Mouse (Mus musculus) neural tube, embryonic 12.5 days (tissue): ENCODE measurements at regions not wholly inside any gene's neighbourhood (a gene's known extent, or its start where the extent isn't known, plus 50 kb on each side); places are given as distances from the start of the nearest gene placed in this dataset.

Experiments
- ATAC-seq: fragments of 200-750 bp; cut with Nextera tagmentation; 2 replicates; pipeline ENCODE4 v1.8.0; 2017; ENCODE audit warnings: low read depth, mild to moderate bottlenecking, moderate TSS enrichment, moderate library complexity; ENCODE audit not compliant: low FRiP score
- H3K27ac ChIP-seq: fragments of 300-500 bp; sonication (generic); 2 replicates; pipeline ENCODE4 v1.5.1; 2016
- H3K27me3 ChIP-seq: fragments of 300-500 bp; sonication (generic); replicated peaks from 2 replicates; pipeline ENCODE4 v1.6.1; 2016; ENCODE audit warnings: mild to moderate bottlenecking
- H3K36me3 ChIP-seq: fragments of 300-500 bp; sonication (generic); 2 replicates; pipeline ENCODE4 v1.6.1; 2016; ENCODE audit warnings: mild to moderate bottlenecking
- H3K4me1 ChIP-seq: fragments of 300-500 bp; sonication (generic); 2 replicates; pipeline ENCODE4 v1.6.1; 2016
- H3K4me2 ChIP-seq: fragments of 300-500 bp; sonication (generic); replicated peaks from 2 replicates; pipeline ENCODE4 v1.6.1; 2016; ENCODE audit warnings: mild to moderate bottlenecking
- H3K4me3 ChIP-seq: fragments of 300-500 bp; sonication (generic); 2 replicates; pipeline ENCODE4 v1.5.1; 2016
- H3K9ac ChIP-seq: fragments of 300-500 bp; sonication (generic); 2 replicates; pipeline ENCODE4 v1.6.1; 2016; ENCODE audit warnings: mild to moderate bottlenecking
- H3K9me3 ChIP-seq: fragments of 300-500 bp; sonication (generic); 2 replicates; pipeline ENCODE4 v1.6.1; 2016; ENCODE audit warnings: mild to moderate bottlenecking
- WGBS: fragments of 180-500 bp; shearing (Covaris S2); methylation state at CpG from one replicate; pipeline ENCODE4 v1.1.7; 2016; 5-methylcytosine and 5-hydroxymethylcytosine counted together

DNA sequence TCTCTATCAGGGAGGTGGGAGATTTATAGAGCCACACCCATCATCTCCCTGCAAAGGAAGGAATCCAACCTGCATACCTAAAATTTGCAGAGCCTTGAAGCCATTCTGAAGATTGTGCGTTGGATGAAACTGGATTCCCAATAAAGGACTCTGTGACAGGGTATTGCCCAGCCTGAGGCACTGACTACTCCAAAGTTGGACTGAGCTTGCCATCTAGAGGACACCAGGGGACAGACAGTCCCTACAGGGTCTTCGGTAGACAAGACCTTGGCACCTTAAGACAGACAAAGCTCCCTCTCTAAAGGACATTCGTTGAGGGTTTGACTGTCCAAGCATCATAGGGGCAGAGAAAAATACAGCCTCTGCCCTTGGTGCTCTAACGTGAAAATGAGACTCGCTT lies 243.4 kb downstream of the Gsdmc2 start:
- Histone ChIP-seq H3K9ac (no peak overlapping the region), H3K36me3 (no peaks in the 10 kb centered on the region), H3K4me1 (no peaks in the 10 kb centered on the region), H3K4me3 (no peak overlapping the region), H3K27ac (no peak overlapping the region), H3K27me3 (no peaks in the 10 kb centered on the region), H3K4me2 (no peak overlapping the region), H3K9me3 (no peaks in the 10 kb centered on the region)
- WGBS = 54% methylated on average over 5 of the region's 5 CpGs
- ATAC-seq = peak; percentile 81

DNA sequence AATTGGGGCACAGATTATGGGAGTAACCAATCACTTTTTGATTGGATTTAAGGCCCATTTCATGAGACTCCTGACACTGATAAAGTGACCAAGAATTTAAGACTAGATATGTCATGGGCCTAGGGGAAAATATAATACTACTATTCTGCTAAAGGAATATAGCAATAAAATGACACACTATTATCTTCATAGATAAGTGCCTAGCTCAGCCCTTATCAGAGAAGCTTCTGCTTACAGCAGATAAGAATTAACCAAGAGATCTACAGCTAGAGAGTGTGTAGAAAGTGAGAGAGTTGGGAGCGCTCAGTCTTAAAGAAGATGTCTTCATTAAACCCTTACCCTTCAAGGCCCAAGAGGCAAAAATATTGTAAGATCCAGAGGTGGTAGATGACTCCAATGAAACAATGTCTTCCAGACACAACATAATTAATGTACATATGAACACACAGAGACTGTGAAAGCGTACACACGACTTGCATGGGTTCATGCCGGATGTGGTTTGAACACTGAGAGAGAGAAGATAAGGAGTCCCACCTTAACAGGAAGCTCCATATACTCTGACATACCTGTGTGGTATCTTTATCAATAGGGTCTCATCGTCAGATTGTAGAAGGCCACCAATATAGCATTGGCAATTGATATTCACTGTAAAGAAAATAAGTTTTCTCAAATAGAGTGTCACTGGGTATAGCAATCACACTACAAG lies 252.1 kb downstream of the Gsdmc2 start:
- Histone ChIP-seq H3K27ac (no peak overlapping the region), H3K9ac (no peak overlapping the region), H3K9me3 (no peaks in the 10 kb centered on the region), H3K4me2 (no peak overlapping the region), H3K36me3 (no peaks in the 10 kb centered on the region), H3K27me3 (no peaks in the 10 kb centered on the region), H3K4me1 (no peaks in the 10 kb centered on the region), H3K4me3 (no peak overlapping the region)
- WGBS = 97% methylated on average over 5 of the region's 5 CpGs
- no peak for ATAC-seq

DNA sequence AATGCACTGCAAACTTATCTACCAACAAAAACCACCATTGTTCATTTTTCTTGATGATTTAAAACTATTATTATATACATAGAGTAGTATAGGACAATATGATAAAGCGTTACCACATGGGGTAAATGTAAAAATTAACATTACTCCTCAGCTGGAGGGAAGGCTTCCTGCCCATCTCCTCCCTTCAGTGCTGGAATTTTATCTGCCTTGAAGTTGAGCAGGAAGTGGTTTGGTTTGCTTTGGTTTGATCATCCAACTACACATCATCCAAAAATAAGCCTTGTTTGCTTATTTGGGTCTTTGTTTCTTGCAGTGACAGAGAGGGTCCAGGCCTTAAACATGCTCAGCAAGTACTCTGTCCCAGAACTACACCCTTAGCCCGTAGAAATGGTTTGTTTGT lies 285.7 kb downstream of the Gsdmc2 start:
- 83% methylated on average over 2 of the region's 2 CpGs for WGBS

DNA sequence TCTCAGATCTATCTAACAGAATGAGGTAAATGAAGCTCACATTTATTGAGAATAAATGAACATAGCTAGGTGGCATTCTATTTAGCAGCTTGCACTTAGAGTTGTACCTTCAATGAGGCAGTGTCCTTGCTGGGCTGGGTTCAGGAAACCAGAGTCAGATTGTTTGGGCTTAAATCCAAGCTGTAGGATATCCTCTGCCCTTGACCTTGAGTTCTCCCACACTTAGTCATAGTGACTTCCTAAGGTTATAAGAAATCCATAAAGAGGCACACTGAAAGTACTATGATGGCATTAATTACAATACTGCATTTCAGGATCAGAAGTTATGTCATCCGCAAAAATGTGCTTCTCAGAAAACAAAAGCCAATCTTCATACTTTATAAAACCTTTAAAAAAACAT lies 286.3 kb downstream of the Gsdmc2 start:
- WGBS = 85% methylated on average over 1 of the region's 1 CpGs
- H3K9me3 ChIP-seq = no peaks in the 10 kb centered on the region
- H3K9ac ChIP-seq = no peak overlapping the region
- H3K4me2 ChIP-seq = no peak overlapping the region
- no peaks in the 10 kb centered on the region for H3K27me3 ChIP-seq
- no peak for ATAC-seq
- H3K36me3 ChIP-seq = no peaks in the 10 kb centered on the region
- no peak overlapping the region for H3K4me3 ChIP-seq
- no peak overlapping the region for H3K27ac ChIP-seq
- H3K4me1 ChIP-seq = no peaks in the 10 kb centered on the region

More for the DNA sequence above, 285.7 kb downstream of the Gsdmc2 start:
- H3K36me3 ChIP-seq = no peaks in the 10 kb centered on the region
- no peaks in the 10 kb centered on the region for H3K4me1 ChIP-seq
- H3K9ac ChIP-seq = no peak overlapping the region
- ATAC-seq = no peak
- no peaks in the 10 kb centered on the region for H3K27me3 ChIP-seq
- no peak overlapping the region for H3K4me3 ChIP-seq
- H3K27ac ChIP-seq = no peak overlapping the region
- H3K4me2 ChIP-seq = no peak overlapping the region
- no peaks in the 10 kb centered on the region for H3K9me3 ChIP-seq

DNA sequence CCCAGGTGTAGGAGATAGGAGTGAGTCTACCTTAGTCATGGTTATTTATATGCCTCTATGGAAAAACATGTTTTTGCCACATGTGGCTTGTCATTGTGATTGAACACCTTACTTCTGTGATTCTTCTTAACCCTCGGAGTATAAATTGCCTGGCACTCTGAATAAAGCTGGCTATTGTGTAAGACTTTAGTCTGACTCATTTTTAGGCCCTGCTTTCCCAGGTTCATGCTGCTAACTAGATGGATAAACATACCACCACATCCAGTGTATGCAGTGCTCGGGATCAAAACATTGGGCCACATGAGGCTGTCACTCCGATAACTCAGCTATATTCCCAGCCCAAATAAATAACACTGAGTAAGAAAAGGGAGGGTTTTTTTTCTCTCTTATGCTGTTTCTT lies 287.2 kb downstream of the Gsdmc2 start:
- no peak for ATAC-seq
- H3K4me3 ChIP-seq = no peak overlapping the region

DNA sequence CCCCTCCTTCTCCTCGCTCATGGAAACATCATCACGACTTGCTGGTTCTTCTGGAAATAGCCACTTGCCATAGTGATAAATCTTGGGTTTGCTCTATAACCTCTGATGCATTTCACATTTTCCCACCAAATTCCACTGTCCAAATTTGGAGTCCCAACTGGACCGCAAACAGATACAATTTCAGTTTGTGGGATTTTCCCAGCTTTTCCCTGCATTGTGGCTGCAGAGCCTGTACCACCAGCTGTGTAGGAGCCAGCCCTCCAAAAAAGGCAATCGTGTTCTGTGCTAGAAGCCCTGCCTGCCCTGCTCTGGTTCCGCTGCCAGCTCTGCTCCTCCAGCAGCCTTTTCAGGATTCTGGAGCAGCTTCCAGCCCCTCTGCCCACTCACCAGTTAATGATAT lies 291.4 kb downstream of the Gsdmc2 start:
- no peak for ATAC-seq
- Histone ChIP-seq H3K27me3 (no peaks in the 10 kb centered on the region), H3K27ac (no peak overlapping the region), H3K9ac (no peak overlapping the region), H3K4me1 (no peaks in the 10 kb centered on the region), H3K4me2 (no peak overlapping the region), H3K9me3 (no peaks in the 10 kb centered on the region), H3K36me3 (no peaks in the 10 kb centered on the region), H3K4me3 (no peak overlapping the region)
- WGBS = 74% methylated on average over 5 of the region's 5 CpGs

More for the DNA sequence above, 287.2 kb downstream of the Gsdmc2 start:
- 75% methylated on average over 3 of the region's 3 CpGs for WGBS
- H3K36me3 ChIP-seq = no peaks in the 10 kb centered on the region
- no peak overlapping the region for H3K27ac ChIP-seq
- no peak overlapping the region for H3K4me2 ChIP-seq
- no peaks in the 10 kb centered on the region for H3K9me3 ChIP-seq
- H3K4me1 ChIP-seq = no peaks in the 10 kb centered on the region
- H3K9ac ChIP-seq = no peak overlapping the region
- H3K27me3 ChIP-seq = no peaks in the 10 kb centered on the region

DNA sequence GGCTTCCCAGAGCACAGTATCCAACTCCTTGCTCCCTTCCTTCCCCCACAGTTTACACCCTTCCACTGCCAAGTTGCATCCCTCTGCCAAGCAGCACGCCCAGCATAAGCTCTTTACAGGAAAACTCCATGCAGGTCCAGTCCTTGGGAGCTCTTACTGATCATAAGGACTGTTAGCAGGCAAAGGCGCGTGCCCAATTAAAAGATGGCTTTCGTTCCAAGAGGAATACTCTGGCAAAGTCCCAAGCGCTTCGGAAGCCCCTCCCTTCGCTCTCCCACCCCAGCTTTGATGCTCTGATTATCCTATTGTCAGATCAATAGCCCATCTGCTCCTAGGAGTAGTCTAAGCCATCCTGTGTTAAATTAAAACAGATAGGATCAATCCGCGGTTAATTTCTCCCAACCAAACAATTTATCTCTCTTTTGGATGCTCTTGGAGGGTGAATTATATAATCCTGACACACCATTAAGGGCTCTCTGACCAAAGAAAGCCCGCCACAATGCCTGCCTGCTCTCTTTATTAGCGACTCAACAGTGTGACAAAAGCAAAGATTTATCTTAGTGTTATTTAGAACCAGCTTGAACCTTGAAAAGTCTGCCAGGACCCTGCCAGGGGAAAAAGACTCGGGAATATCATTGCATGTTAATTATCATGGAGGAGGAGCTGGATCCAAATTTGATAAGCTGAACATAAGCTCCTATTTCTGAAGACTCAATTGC lies 312.5 kb downstream of the Gsdmc2 start:
- Histone ChIP-seq H3K4me2 (peak overlapping the region; percentile 42), H3K9me3 (no peaks in the 10 kb centered on the region), H3K27ac (no peak overlapping the region), H3K4me1 (no peaks in the 10 kb centered on the region; the same call in 1 of the 2 replicates), H3K4me3 (no peak overlapping the region), H3K9ac (no peak overlapping the region), H3K36me3 (no peaks in the 10 kb centered on the region), H3K27me3 (0 out of 2 replicates have a peak, but pooled peaks cover 3% of the 10 kb centered on the region)
- peak; percentile 86 for ATAC-seq
- WGBS = 23% methylated on average over 12 of the region's 12 CpGs

DNA sequence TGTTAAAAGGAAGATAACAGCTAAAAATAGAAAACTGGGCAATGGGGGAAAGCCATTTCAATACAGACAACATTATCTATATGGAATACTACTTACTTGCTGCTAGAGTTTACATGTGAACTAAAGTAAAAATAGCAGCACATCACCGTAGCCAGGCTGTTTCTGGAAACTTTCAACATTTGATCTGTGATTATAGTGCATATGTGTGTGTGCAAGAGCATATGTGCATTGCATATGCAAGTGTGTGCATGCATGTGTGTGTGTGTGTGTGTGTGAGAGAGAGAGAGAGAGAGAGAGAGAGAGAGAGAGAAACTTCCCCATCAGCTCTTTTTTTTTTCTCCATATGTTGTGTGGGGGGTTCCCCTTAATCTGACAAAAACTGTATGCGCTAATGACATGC lies 317.7 kb downstream of the Gsdmc2 start:
- Histone ChIP-seq H3K4me2 (no peak overlapping the region), H3K27ac (no peak overlapping the region), H3K36me3 (no peaks in the 10 kb centered on the region), H3K27me3 (0 out of 2 replicates have a peak, but pooled peaks cover 3% of the 10 kb centered on the region), H3K4me1 (no peaks in the 10 kb centered on the region; the same call in 1 of the 2 replicates), H3K9ac (no peak overlapping the region), H3K4me3 (no peak overlapping the region), H3K9me3 (no peaks in the 10 kb centered on the region)
- WGBS = 95% methylated on average over 2 of the region's 2 CpGs
- no peak for ATAC-seq

DNA sequence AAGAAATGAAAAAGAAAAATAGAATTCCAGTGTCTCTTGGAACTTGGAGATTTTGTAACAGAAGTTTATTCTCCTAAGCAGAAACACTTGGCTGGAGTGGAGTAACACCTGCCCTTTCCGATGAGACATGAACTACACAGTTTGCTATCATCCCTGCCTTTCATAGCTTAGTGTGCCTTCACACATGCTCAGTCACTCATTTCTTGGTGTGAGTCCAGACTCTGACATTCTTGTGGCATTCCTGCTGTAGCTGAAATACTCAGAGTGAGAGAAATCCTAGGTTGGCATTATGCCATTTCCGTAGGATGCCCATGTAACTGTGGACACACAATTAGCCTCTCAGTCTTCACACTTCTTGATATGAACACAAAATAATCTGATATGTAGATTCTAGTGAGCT lies 318.2 kb downstream of the Gsdmc2 start:
- no peaks in the 10 kb centered on the region for H3K9me3 ChIP-seq
- 0 out of 2 replicates have a peak, but pooled peaks cover 3% of the 10 kb centered on the region for H3K27me3 ChIP-seq
- no peaks in the 10 kb centered on the region for H3K36me3 ChIP-seq
- no peaks in the 10 kb centered on the region for H3K4me1 ChIP-seq
- 94% methylated on average over 2 of the region's 2 CpGs for WGBS
- H3K4me2 ChIP-seq = no peak overlapping the region
- no peak overlapping the region for H3K4me3 ChIP-seq
- H3K9ac ChIP-seq = no peak overlapping the region
- no peak for ATAC-seq
- H3K27ac ChIP-seq = no peak overlapping the region

DNA sequence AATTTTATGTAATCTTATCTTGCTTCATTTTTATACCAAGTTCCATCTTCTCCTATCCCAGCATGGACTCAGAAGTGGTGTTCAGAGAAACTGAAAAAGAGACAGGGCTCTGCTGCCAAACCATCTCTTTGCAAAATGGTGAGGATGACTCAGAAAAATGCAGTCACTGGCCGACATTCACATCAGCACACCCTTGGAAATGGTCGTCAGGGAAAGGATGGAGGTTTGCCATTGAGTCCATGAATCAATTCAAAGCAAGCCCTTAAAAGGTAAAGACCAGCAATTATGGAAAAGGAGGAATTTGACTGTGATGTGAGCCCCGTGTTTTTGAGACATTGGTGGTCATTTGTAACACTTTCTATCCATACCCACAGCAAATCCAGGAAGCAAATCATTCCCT lies 327.7 kb downstream of the Gsdmc2 start:
- no peaks in the 10 kb centered on the region for H3K36me3 ChIP-seq
- ATAC-seq = no peak
- 72% methylated on average over 3 of the region's 3 CpGs for WGBS
- H3K4me1 ChIP-seq = no peaks in the 10 kb centered on the region
- no peak overlapping the region for H3K27ac ChIP-seq
- no peak overlapping the region for H3K4me2 ChIP-seq
- no peaks in the 10 kb centered on the region for H3K27me3 ChIP-seq
- H3K9me3 ChIP-seq = no peaks in the 10 kb centered on the region
- no peak overlapping the region for H3K4me3 ChIP-seq
- H3K9ac ChIP-seq = no peak overlapping the region

DNA sequence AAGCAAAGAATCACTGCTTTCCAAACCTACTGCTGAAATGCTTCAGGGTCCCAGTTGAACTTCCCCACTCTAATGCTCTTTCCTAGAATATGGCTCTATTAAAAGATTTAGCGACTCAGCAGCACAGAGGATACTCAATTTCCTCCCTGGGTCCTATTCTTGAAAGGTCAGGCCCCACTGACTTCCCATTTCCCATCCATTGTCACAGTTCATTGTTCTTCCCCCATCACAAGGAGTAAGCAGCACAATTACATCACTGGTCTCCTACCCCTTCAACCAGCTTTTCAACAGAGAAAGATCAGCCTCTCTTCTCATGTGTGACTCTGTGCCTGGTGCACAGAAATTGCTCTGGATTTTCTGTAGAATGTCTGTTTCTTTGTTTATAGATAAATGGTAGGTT lies 344.5 kb downstream of the Gsdmc2 start:
- H3K27me3 ChIP-seq = no peaks in the 10 kb centered on the region
- H3K4me1 ChIP-seq = no peaks in the 10 kb centered on the region
- H3K4me2 ChIP-seq = no peak overlapping the region
- no peak overlapping the region for H3K9ac ChIP-seq
- no peaks in the 10 kb centered on the region for H3K9me3 ChIP-seq
- H3K27ac ChIP-seq = no peak overlapping the region
- no peak for ATAC-seq
- WGBS = 54% methylated on average over 1 of the region's 1 CpGs
- H3K4me3 ChIP-seq = no peak overlapping the region
- H3K36me3 ChIP-seq = no peaks in the 10 kb centered on the region

DNA sequence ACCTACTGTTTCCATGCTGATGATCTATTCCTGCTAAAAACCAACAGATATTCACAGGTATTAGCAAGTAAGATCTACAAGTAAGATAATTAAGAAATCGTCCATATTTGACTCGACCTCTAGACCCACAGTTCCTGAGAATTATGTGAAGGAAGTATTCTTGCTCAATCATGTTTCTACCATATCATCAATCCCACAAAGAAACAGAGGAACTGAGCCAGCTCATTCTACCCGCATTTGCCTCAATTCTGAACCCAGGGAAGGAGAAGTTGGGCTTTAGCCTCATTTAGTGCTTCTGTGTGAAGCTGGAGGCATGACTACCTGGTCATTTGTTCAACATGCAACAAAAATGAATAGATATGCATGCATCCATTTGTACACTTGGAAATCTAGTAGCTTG lies 346.5 kb downstream of the Gsdmc2 start:
- Histone ChIP-seq H3K27ac (no peak overlapping the region), H3K36me3 (no peaks in the 10 kb centered on the region), H3K4me3 (no peak overlapping the region), H3K9me3 (no peaks in the 10 kb centered on the region), H3K4me1 (no peaks in the 10 kb centered on the region), H3K4me2 (no peak overlapping the region), H3K27me3 (no peaks in the 10 kb centered on the region), H3K9ac (no peak overlapping the region)
- no peak for ATAC-seq
- 83% methylated on average over 3 of the region's 3 CpGs for WGBS

DNA sequence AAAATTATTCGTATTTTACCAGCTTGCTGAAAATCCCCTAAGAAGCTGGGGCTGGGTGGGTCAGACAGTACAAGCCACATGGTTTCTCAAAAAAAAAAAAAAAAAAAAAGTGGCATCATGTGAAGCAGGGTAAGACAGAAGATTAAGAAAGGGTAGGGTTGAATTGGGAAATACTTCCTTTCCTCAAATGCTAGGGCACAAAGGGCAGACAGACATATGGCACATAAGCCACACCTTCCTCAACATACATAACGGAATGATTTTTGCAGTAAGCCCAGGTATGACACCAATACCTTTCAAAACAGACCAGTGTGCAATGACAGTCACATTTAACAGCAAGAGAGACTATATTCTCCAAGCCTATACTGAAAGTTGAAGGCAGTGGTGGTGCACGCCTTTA lies 347.8 kb downstream of the Gsdmc2 start:
- no peaks in the 10 kb centered on the region for H3K27me3 ChIP-seq
- 93% methylated on average over 3 of the region's 3 CpGs for WGBS

More for the DNA sequence above, 347.8 kb downstream of the Gsdmc2 start:
- ATAC-seq = no peak
- Histone ChIP-seq H3K4me1 (no peaks in the 10 kb centered on the region), H3K9me3 (no peaks in the 10 kb centered on the region), H3K27ac (no peak overlapping the region), H3K9ac (no peak overlapping the region), H3K36me3 (no peaks in the 10 kb centered on the region), H3K4me3 (no peak overlapping the region), H3K4me2 (no peak overlapping the region)
